11 mouse cellular contexts compared by ENCODE assay signal in genomic region chr10:6848162-6848754, GRCm38 (mm10).
A peak's percentile ranks its signal among the peaks of the same experiment; 100 is the strongest.
DNase-seq lines count a peak whose midpoint lies in the region; ATAC-seq lines count a peak whose summit lies in the region.
"Had no signal": no experiment of that assay in that cellular context is flagged by ENCODE, and none has a peak within 500 bp of the region (broad histone marks: within the 10 kb centered on the region; RNA-seq: fewer than 3 reads in every experiment).

No protein-coding gene starts in this region.

- H3K4me3 ChIP-seq in heart, embryonic 11.5 days (ENCODE audit: low read depth, low read length), result no peak overlapping the region
- no peak overlapping the region for H3K4me3 ChIP-seq in hindbrain, embryonic 16.5 days (ENCODE audit: low read length)
- H3K4me3 ChIP-seq: embryonic facial prominence, embryonic 13.5 days had no signal

- H3K36me3 ChIP-seq in heart, embryonic 11.5 days (ENCODE audit: control insufficient read depth, insufficient read depth, low read length), result no peaks in the 10 kb centered on the region
- no peaks in the 10 kb centered on the region for H3K36me3 ChIP-seq in hindbrain, embryonic 16.5 days (ENCODE audit: control insufficient read depth, insufficient read depth, low read length)
- H3K36me3 ChIP-seq: embryonic facial prominence, embryonic 13.5 days had no signal

- 56% methylated on average over 7 of the region's 7 CpGs for WGBS in heart, embryonic 11.5 days (ENCODE audit: insufficient replicate concordance)
- 51% methylated on average over 7 of the region's 7 CpGs for WGBS in hindbrain, embryonic 16.5 days

- no peaks in the 10 kb centered on the region for H3K27me3 ChIP-seq in heart, embryonic 11.5 days (ENCODE audit: control insufficient read depth, insufficient read depth, low read length)
- no peaks in the 10 kb centered on the region for H3K27me3 ChIP-seq in hindbrain, embryonic 16.5 days (replicated peaks; ENCODE audit: control insufficient read depth, insufficient read depth, low read length)
- H3K27me3 ChIP-seq: embryonic facial prominence, embryonic 13.5 days had no signal

- 0 out of 2 replicates have a peak, but pooled peaks have one; percentile 10 for ATAC-seq in heart, embryonic 11.5 days (replicated peaks; ENCODE audit: insufficient number of reproducible peaks, low FRiP score, low TSS enrichment)
- peak; percentile 40; the same call in 1 of the 2 replicates for ATAC-seq in hindbrain, embryonic 16.5 days
- ATAC-seq in granulocyte monocyte progenitor cell, adult 5-6 weeks (replicated peaks; ENCODE audit: poor library complexity, severe bottlenecking), result no peak
- ATAC-seq: CD4-positive, CD25-positive, alpha-beta regulatory T cell, adult 4 months had no signal

- H3K4me1 ChIP-seq in heart, embryonic 11.5 days (ENCODE audit: control insufficient read depth, insufficient read depth, low read length), result no peaks in the 10 kb centered on the region
- H3K4me1 ChIP-seq in hindbrain, embryonic 16.5 days (ENCODE audit: control insufficient read depth, insufficient read depth, low read depth, low read length), result no peaks in the 10 kb centered on the region

- H3K9ac ChIP-seq in heart, embryonic 11.5 days (ENCODE audit: low read depth, low read length), result no peak overlapping the region
- no peak overlapping the region for H3K9ac ChIP-seq in hindbrain, embryonic 16.5 days (ENCODE audit: low read depth, low read length)
- H3K9ac ChIP-seq: embryonic facial prominence, embryonic 13.5 days; liver, embryonic 14.5 days had no signal

- H3K9me3 ChIP-seq in heart, embryonic 11.5 days (replicated peaks; ENCODE audit: control insufficient read depth, low read length), result no peaks in the 10 kb centered on the region
- H3K9me3 ChIP-seq in hindbrain, embryonic 16.5 days (ENCODE audit: control insufficient read depth, low read length), result no peaks in the 10 kb centered on the region
- H3K9me3 ChIP-seq: embryonic facial prominence, embryonic 13.5 days had no signal

- intact Hi-C loops in left cerebral cortex, postnatal 36 days (cut with DNase I), result no loop called here

- DNase-seq in heart, adult 9 months (ENCODE audit: low spot score in 2 of 2), result no peak
- DNase-seq in left cerebral cortex, postnatal 36 days (ENCODE audit: low spot score in 2 of 2), result peak; percentile 5 to 8
- DNase-seq in left cerebral cortex, adult 11 months (ENCODE audit: low spot score), result no peak
- peak; percentile 66 for DNase-seq in brain, adult 2 months (ENCODE audit: low read depth, low spot score)
- no peak for DNase-seq in adrenal gland, postnatal 10 days

- H3K27ac ChIP-seq in heart, embryonic 11.5 days (ENCODE audit: low read depth, low read length), result no peak overlapping the region
- no peak overlapping the region for H3K27ac ChIP-seq in hindbrain, embryonic 16.5 days (ENCODE audit: low read depth, low read length)
- H3K27ac ChIP-seq: embryonic facial prominence, embryonic 13.5 days; liver, embryonic 14.5 days had no signal

- H3K4me2 ChIP-seq in heart, embryonic 11.5 days, result no peak overlapping the region
- H3K4me2 ChIP-seq in hindbrain, embryonic 16.5 days (ENCODE audit: low read length), result no peak overlapping the region
- H3K4me2 ChIP-seq: embryonic facial prominence, embryonic 13.5 days had no signal

Comparison
In these comparisons a context has a peak if more than half of its experiments do, and no peak if none do; other contexts are left out.
1. DNase-seq: peak in left cerebral cortex, postnatal 36 days (2 of 2) and brain, adult 2 months (single experiment); none in heart, adult 9 months (0 of 2), left cerebral cortex, adult 11 months (single experiment) and adrenal gland, postnatal 10 days (single experiment).